Mouse (Mus musculus) lung, adult 2 months (tissue): ENCODE measurements around the gene Uts2.
"Not testable (repeated sequence)": the region's sequence is repeated elsewhere in the genome, so short reads cannot be mapped to it uniquely, and the experiment has no call there.

Source experiments
- CTCF ChIP-seq: fragments of 200-500 bp; IDR thresholded peaks from 2 replicates; pipeline ENCODE4 v1.5.1; 2011; ENCODE audit warnings: mild to moderate bottlenecking, low read length, control low read depth; ENCODE audit not compliant: insufficient read depth
- POLR2A ChIP-seq: fragments of 200-500 bp; IDR thresholded peaks from 2 replicates; pipeline ENCODE4 v1.6.1; 2011; ENCODE audit warnings: low read depth, mild to moderate bottlenecking, control low read depth, low read length, borderline replicate concordance; ENCODE audit errors: extremely low read depth

DNA sequence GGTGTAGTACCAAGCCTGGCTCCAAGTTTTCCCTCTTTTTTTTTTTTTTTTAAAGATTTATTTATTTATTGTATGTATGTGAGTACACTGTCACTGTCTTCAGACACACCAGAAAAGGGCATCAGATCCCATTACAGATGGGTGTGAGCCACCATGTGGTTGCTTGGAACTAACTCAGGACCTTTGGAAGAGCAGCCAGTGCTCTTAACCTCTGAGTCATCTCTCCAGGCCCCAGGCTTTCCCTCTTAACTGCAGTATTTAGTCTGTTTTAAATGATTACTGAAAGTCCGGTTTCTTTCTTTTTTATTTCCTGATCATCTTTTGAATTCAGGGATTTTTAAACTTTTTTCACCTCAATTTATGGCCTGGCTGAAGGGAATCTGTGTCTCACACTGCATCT lies 20.5 kb downstream of the Uts2 start:
- TF ChIP-seq CTCF, POLR2A: not testable (repeated sequence)
